Mouse (Mus musculus): ENCODE measurements around the gene Amigo1. TPM values are rescaled to one million over a fixed set of nuclear protein-coding genes. Genes with fewer than 3 reads are reported as not detected.
A peak's percentile ranks its signal among the peaks of the same experiment; 100 is the strongest.

The Amigo1 gene
- total and polyA plus RNA-seq, 2 experiments from 2014 or later: 12.2 to 35.5 TPM

DNA sequence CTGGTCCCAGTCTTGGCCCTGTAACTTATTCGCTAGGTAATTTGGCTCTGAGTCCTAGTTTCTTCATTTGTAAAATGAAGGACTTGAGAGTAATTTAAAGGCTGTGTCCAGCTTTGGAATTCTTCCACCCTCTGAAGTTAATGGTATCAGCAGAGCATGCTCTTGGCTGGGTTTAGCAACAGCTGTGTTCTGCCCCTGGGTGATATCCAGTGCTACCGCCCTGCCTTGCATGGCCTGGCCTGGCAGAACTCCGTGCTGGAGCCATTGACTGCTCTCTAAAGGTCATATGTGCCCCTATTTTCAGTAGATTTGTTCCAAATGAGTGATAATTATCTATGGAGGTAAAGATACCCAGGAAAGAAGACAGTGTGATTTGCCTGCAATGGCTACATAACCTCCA is 34.5 kb downstream of the Amigo1 start:
- WGBS: 80% methylated on average over 3 of the region's 3 CpGs
- ATAC-seq (ENCODE audit: low FRiP score) (no peak), DNase-seq (ENCODE audit: low spot score) (no peak)
- Histone ChIP-seq H3K4me2 (ENCODE audit: low read depth, low read length, poor library complexity, severe bottlenecking) (no peak overlapping the region), H3K9ac (replicated peaks; ENCODE audit: low read length, poor library complexity, severe bottlenecking) (no peak overlapping the region), H3K4me3 (ENCODE audit: low read depth, low read length) (no peak overlapping the region), H3K27ac (ENCODE audit: low read depth, low read length) (no peak overlapping the region), H3K27me3 (ENCODE audit: insufficient read depth, low read length) (peaks cover 7% of the 10 kb centered on the region), H3K36me3 (ENCODE audit: insufficient read depth, low read length) (no peaks in the 10 kb centered on the region), H3K9me3 (ENCODE audit: low read length) (no peaks in the 10 kb centered on the region), H3K4me1 (ENCODE audit: insufficient read depth, low read length) (no peaks in the 10 kb centered on the region)
- TF ChIP-seq CTCF (IDR thresholded peaks at IDR 0.05): no peak

DNA sequence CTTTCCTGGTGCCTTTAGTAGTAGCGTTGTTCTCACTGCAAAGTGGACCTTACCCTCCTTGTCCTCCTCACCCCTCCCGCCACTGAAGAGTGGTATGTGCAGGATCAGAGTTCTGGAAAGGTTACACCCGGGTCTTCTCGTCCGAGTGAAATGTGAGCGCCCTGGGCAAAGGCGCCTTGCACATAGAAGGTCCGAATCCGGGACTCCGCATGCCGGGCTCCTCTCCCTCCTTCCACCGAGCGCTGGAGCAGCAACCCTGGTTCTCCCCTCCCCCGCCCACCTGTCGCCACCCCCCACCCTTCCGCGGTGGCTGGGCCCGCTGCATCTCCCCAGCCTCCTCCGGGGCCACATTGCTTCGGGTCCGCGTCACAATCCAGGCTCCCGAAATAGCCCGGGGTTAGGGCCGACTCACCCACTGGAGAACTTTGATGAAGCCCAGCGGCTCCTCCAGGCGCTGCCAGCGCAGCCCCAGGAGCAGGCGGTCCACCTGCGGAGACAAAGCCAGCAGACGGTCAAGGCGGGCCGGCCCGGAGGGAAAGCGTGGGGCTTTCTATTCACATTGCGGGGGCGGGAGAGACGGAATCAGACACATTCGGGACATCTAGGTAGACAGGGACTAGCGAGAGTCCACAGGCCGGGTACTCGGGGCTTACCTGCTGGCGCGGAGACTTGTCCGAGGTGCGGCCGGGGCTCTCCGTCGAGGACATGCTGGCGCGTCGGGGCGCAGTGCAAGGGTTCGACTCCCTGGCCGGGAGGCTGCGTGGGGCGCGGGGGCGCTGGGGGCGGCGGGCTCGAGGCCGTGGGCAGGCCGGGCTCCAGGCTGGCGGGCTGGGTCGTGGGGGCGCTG is 39.8 kb downstream of the Amigo1 start:
- H3K27me3 ChIP-seq (ENCODE audit: insufficient read depth, low read length): peaks cover 29% of the 10 kb centered on the region
- peak overlapping the region; percentile 53 for H3K4me2 ChIP-seq (ENCODE audit: low read depth, low read length, poor library complexity, severe bottlenecking)
- DNase-seq (ENCODE audit: low spot score): no peak
- peak overlapping the region; percentile 37 for H3K4me3 ChIP-seq (ENCODE audit: low read depth, low read length)
- H3K27ac ChIP-seq (ENCODE audit: low read depth, low read length): no peak overlapping the region
- no peaks in the 10 kb centered on the region for H3K4me1 ChIP-seq (ENCODE audit: insufficient read depth, low read length)
- peak; percentile 41 for ATAC-seq (ENCODE audit: low FRiP score)
- no peaks in the 10 kb centered on the region for H3K36me3 ChIP-seq (ENCODE audit: insufficient read depth, low read length)
- H3K9me3 ChIP-seq (ENCODE audit: low read length): no peaks in the 10 kb centered on the region
- 0 out of 2 replicates have a peak overlapping the region, but pooled peaks have one; percentile 19 for H3K9ac ChIP-seq (replicated peaks; ENCODE audit: low read length, poor library complexity, severe bottlenecking)
- no peak for TF ChIP-seq CTCF (IDR thresholded peaks at IDR 0.05)
- WGBS: 4% methylated on average over 51 of the region's 67 CpGs

DNA sequence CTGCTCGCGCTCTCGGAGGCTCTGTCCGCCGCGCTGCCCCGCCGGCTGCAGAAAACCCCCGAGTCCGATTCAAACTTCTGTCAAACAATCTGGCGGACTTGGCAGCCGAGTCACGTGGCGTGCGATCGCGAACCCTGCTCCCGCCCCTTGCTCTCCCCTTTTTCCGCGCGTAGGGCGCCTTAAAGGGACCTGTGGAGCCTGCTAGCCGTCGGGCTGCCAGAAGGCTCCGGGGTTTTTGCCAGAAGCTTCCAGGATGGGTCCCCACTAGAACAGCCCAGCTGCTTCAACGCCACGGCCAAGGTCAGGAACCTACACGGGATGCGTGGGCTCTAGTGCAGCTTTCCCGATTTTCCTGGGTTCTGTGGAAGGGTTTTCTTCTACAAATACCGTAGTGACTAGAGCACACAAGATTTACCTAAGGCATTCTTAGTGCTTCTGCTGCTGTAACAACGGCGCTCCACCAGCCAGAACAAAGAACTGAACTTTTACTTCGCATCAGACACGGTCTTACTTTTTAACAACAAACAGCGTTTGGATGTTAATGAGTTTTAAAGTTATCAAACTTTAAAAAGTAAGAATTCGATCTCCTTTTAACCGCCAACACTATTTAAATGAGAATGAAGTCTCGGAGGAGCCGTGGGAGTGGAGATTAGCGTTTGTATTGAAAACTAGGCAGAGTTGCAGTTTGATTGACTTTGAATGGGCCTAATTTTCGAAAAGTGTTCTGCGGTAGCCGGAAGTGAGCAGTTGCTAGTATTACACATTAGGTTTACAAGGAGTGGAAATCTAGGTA is 40.6 kb downstream of the Amigo1 start, which contains the start of gene Sypl2:
Sypl2 (minus strand) TSS at position 91 of the 793 bp plus-strand sequence.
- peak within 1 kb of the TSS; percentile 37 for H3K4me3 ChIP-seq (ENCODE audit: low read depth, low read length)
- TF ChIP-seq CTCF (IDR thresholded peaks at IDR 0.05): no peak
- 0 out of 2 replicates have a peak within 1 kb of the TSS, but pooled peaks have one; percentile 19 for H3K9ac ChIP-seq (replicated peaks; ENCODE audit: low read length, poor library complexity, severe bottlenecking)
- H3K27ac ChIP-seq (ENCODE audit: low read depth, low read length): no peak within 1 kb of the TSS
- no peaks in the 10 kb centered on the region for H3K9me3 ChIP-seq (ENCODE audit: low read length)
- no peaks in the 10 kb centered on the region for H3K4me1 ChIP-seq (ENCODE audit: insufficient read depth, low read length)
- ATAC-seq (ENCODE audit: low FRiP score) (peak; percentile 49; the same call in 1 of the 2 replicates), DNase-seq (ENCODE audit: low spot score) (peak; percentile 45)
- H3K27me3 ChIP-seq (ENCODE audit: insufficient read depth, low read length): peaks cover 29% of the 10 kb centered on the region
- 3% methylated on average over 35 of the region's 44 CpGs for WGBS
- no peaks in the 10 kb centered on the region for H3K36me3 ChIP-seq (ENCODE audit: insufficient read depth, low read length)
- peak within 1 kb of the TSS; percentile 53 for H3K4me2 ChIP-seq (ENCODE audit: low read depth, low read length, poor library complexity, severe bottlenecking)

DNA sequence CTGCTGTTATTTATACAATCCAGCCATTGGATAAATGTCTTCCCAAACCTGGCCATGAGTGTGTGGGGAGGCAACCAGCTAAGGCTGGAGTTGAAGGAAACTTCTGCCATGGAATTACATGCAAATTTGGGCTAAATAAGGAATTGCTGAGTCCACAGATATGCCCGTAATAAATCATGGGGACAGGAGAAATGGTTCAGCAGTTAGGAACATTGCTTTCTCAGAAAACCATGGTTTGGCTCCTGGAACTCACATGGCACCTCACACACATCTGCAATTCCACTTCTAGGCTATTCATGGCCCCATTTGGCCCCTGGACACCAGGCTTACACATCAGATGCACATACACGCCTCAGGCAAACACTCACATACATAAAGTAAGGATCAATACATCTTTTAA is 41.4 kb downstream of the Amigo1 start:
- 73% methylated on average over 2 of the region's 2 CpGs for WGBS
- no peak for DNase-seq (ENCODE audit: low spot score)
- no peak for TF ChIP-seq CTCF (IDR thresholded peaks at IDR 0.05)
- Histone ChIP-seq H3K9ac (replicated peaks; ENCODE audit: low read length, poor library complexity, severe bottlenecking) (no peak overlapping the region), H3K36me3 (ENCODE audit: insufficient read depth, low read length) (no peaks in the 10 kb centered on the region), H3K27ac (ENCODE audit: low read depth, low read length) (no peak overlapping the region), H3K4me1 (ENCODE audit: insufficient read depth, low read length) (no peaks in the 10 kb centered on the region), H3K4me2 (ENCODE audit: low read depth, low read length, poor library complexity, severe bottlenecking) (no peak overlapping the region), H3K9me3 (ENCODE audit: low read length) (no peaks in the 10 kb centered on the region), H3K4me3 (ENCODE audit: low read depth, low read length) (no peak overlapping the region), H3K27me3 (ENCODE audit: insufficient read depth, low read length) (peaks cover 29% of the 10 kb centered on the region)
- ATAC-seq (ENCODE audit: low FRiP score): no peak

DNA sequence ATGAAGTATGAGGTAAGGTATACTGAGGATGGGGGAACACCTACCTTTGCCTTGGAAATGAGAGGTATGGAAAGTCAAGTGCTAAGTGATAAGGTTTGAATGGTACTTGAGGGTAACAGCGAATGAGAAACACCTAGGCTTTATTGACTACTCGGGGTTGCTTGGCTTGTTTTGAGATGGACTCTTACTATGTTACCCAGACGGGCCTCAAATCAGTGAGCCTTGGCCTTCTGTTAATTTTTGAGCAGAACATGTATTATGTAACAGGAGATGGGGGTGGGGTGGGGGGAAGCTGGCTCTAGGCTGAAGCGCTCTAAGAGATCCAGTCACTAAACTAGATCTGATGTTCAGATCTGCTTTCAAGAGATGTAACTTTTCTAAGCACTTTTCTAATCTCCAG is 45.5 kb downstream of the Amigo1 start:
- DNase-seq (ENCODE audit: low spot score) (no peak), ATAC-seq (ENCODE audit: low FRiP score) (no peak)
- Histone ChIP-seq H3K36me3 (ENCODE audit: insufficient read depth, low read length) (no peaks in the 10 kb centered on the region), H3K9ac (replicated peaks; ENCODE audit: low read length, poor library complexity, severe bottlenecking) (no peak overlapping the region), H3K4me1 (ENCODE audit: insufficient read depth, low read length) (no peaks in the 10 kb centered on the region), H3K27ac (ENCODE audit: low read depth, low read length) (no peak overlapping the region), H3K4me2 (ENCODE audit: low read depth, low read length, poor library complexity, severe bottlenecking) (no peak overlapping the region), H3K4me3 (ENCODE audit: low read depth, low read length) (no peak overlapping the region), H3K9me3 (ENCODE audit: low read length) (no peaks in the 10 kb centered on the region), H3K27me3 (ENCODE audit: insufficient read depth, low read length) (peaks cover 12% of the 10 kb centered on the region)
- no peak for TF ChIP-seq CTCF (IDR thresholded peaks at IDR 0.05)
- 85% methylated on average over 4 of the region's 4 CpGs for WGBS

Data from midbrain, postnatal 0 days (tissue).